Mouse (Mus musculus): ENCODE measurements around the gene Phlpp1. TPM values are rescaled to one million over a fixed set of nuclear protein-coding genes. Genes with fewer than 3 reads are reported as not detected.
"Not testable (repeated sequence)": the region's sequence is repeated elsewhere in the genome, so short reads cannot be mapped to it uniquely, and the experiment has no call there.

Phlpp1 gene
- polyA plus RNA-seq, 1 experiment, result 27.0 TPM

GRCm38 (mm10) chr1:106279404-106280123 is 108.0 kb downstream of the Phlpp1 start:
- no peak for DNase-seq (ENCODE audit: low read depth)
- TF ChIP-seq POLR2A (IDR thresholded peaks at IDR 0.05; ENCODE audit: borderline replicate concordance, extremely low read depth, insufficient read depth, insufficient read length, poor library complexity, severe bottlenecking) (no peak), CTCF (IDR thresholded peaks at IDR 0.05; ENCODE audit: borderline replicate concordance, extremely low read depth, insufficient read depth, insufficient read length) (no peak)

- TF ChIP-seq CTCF (IDR thresholded peaks at IDR 0.05; ENCODE audit: borderline replicate concordance, extremely low read depth, insufficient read depth, insufficient read length) (no peak), POLR2A (IDR thresholded peaks at IDR 0.05; ENCODE audit: borderline replicate concordance, extremely low read depth, insufficient read depth, insufficient read length, poor library complexity, severe bottlenecking) (no peak)
- DNase-seq (ENCODE audit: low read depth), result no peak
Measured at GRCm38 (mm10) chr1:106280171-106280913, 108.8 kb downstream of the Phlpp1 start.

DNA sequence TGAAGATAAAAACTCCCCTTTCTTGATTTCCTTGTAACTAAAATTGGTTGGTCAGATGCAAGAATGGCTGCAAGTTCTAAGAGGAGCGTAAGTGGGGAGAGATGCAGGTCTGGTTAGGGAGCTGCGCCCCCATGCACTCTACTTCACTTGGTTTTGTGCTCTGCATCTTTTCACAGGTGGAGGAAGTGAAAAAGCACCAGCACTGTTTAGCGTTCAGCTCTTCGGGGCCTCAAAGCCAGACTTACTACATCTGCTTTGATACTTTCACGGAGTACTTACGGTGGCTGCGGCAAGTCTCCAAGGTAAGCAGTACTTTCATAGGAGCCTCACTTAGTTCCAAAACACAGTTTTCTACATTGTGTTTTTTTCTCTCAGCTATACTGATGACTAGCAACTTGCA is 115.3 kb downstream of the Phlpp1 start:
- no peak for TF ChIP-seq CTCF (IDR thresholded peaks at IDR 0.05; ENCODE audit: borderline replicate concordance, extremely low read depth, insufficient read depth, insufficient read length)
- TF ChIP-seq POLR2A (IDR thresholded peaks at IDR 0.05; ENCODE audit: borderline replicate concordance, extremely low read depth, insufficient read depth, insufficient read length, poor library complexity, severe bottlenecking), result no peak

DNA sequence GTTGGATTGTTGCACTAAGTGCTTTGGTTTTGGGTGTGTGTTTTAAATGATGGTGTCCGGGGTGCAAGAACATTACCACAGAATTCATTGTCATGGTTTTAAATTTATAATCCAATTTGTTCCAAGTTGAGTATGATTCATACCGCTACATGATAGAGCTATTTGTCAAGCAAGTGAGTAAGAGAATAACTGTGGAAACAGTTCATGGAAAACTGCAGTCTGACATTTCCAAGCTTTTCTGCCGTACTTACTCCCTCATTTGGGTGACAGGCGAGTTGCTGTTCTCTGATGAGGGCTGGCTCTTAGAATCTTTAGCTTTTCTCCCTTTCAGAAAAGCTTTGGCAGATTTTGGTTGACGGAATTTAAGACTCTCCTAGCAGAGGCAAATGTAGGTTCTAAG is 117.5 kb downstream of the Phlpp1 start:
- DNase-seq (ENCODE audit: low read depth), result no peak
- TF ChIP-seq POLR2A (IDR thresholded peaks at IDR 0.05; ENCODE audit: borderline replicate concordance, extremely low read depth, insufficient read depth, insufficient read length, poor library complexity, severe bottlenecking) (no peak), CTCF (IDR thresholded peaks at IDR 0.05; ENCODE audit: borderline replicate concordance, extremely low read depth, insufficient read depth, insufficient read length) (no peak)

More for the DNA sequence above, 115.3 kb downstream of the Phlpp1 start:
- no peak for DNase-seq (ENCODE audit: low read depth)

DNA sequence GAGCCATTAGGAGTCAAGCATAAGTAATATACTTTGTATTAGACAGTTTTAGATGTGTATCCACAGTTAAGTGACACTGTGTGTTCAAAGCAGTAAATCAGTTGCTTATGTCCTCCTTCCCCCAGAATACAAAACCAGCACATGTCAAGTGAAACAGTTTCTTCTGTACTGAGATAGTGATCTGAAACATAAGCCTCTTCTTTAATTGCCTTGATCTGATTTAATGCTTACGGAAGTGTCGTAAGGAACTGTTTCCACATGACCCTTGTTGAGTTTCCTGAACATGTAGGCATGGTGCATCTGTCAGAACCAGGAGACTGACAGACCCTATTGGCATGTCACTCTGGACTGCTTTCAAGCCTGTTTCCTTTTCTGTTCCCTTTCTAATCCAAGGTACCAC is 118.0 kb downstream of the Phlpp1 start:
- DNase-seq (ENCODE audit: low read depth), result no peak
- TF ChIP-seq POLR2A (IDR thresholded peaks at IDR 0.05; ENCODE audit: borderline replicate concordance, extremely low read depth, insufficient read depth, insufficient read length, poor library complexity, severe bottlenecking), result no peak
- no peak for TF ChIP-seq CTCF (IDR thresholded peaks at IDR 0.05; ENCODE audit: borderline replicate concordance, extremely low read depth, insufficient read depth, insufficient read length)

DNA sequence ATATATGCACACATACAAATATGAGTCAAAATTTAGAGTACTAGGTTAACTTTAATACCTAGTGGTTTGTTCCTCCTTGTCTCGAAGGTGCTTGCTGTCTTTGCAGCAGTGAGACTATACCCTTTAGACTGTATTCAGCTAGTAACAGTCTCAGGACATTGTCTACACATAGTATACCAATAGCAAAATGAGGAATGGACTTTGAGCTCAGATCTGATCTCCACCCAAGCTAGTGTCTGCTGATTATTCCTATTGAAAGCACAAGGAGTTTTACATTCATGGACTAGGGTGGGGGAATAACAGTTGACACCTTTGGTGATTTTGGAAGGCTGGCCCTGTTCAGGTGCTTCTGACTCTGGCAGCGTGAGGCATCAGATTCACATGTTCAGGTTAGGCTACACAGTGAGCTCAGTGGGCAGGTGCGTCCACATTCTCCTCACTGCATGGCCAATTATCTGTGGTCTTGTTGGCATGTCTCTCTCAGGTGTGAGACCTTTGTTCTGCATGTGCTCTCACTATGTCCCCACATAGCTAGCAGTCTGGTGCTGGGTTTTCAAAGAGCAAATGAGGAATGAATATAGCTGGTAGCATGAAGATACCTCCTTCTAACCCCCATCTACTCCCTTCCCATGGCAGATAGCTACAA is 138.0 kb downstream of the Phlpp1 start:
- DNase-seq (ENCODE audit: low read depth), result no peak
- TF ChIP-seq CTCF (IDR thresholded peaks at IDR 0.05; ENCODE audit: borderline replicate concordance, extremely low read depth, insufficient read depth, insufficient read length) (no peak), POLR2A (IDR thresholded peaks at IDR 0.05; ENCODE audit: borderline replicate concordance, extremely low read depth, insufficient read depth, insufficient read length, poor library complexity, severe bottlenecking) (no peak)

- TF ChIP-seq CTCF (IDR thresholded peaks at IDR 0.05; ENCODE audit: borderline replicate concordance, extremely low read depth, insufficient read depth, insufficient read length) (no peak), POLR2A (IDR thresholded peaks at IDR 0.05; ENCODE audit: borderline replicate concordance, extremely low read depth, insufficient read depth, insufficient read length, poor library complexity, severe bottlenecking) (no peak)
- no peak for DNase-seq (ENCODE audit: low read depth)
Measured at GRCm38 (mm10) chr1:106310285-106310684, 138.7 kb downstream of the Phlpp1 start.

DNA sequence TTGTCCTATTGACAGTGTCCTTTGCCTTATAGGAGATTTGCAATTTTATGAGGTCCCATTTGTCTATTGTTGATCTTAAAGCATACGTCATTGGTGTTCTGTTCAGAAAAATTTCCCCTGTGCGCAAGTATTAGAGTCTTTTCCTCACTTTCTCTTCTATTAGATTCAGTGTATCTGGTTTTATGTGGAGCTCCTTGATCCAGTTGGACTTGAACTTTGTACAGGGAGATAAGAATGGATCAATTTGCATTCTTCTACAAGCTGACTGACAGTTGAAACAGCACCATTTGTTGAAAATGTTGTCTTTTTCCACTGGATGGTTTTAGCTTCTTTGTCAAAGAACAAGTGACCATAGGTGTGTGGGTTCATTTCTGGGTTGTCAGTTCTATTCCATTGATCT is 140.3 kb downstream of the Phlpp1 start:
- not testable (repeated sequence) for DNase-seq (ENCODE audit: low read depth)

GRCm38 (mm10) chr1:106314476-106314875 is 142.9 kb downstream of the Phlpp1 start:
- TF ChIP-seq CTCF (IDR thresholded peaks at IDR 0.05; ENCODE audit: borderline replicate concordance, extremely low read depth, insufficient read depth, insufficient read length), result no peak
- TF ChIP-seq POLR2A (IDR thresholded peaks at IDR 0.05; ENCODE audit: borderline replicate concordance, extremely low read depth, insufficient read depth, insufficient read length, poor library complexity, severe bottlenecking), result no peak
- no peak for DNase-seq (ENCODE audit: low read depth)

- no peak for DNase-seq (ENCODE audit: low read depth)
- TF ChIP-seq POLR2A (IDR thresholded peaks at IDR 0.05; ENCODE audit: borderline replicate concordance, extremely low read depth, insufficient read depth, insufficient read length, poor library complexity, severe bottlenecking), result no peak
- TF ChIP-seq CTCF (IDR thresholded peaks at IDR 0.05; ENCODE audit: borderline replicate concordance, extremely low read depth, insufficient read depth, insufficient read length), result no peak
Measured at GRCm38 (mm10) chr1:106316641-106317304, 145.2 kb downstream of the Phlpp1 start.

GRCm38 (mm10) chr1:106318341-106318740 is 146.8 kb downstream of the Phlpp1 start:
- TF ChIP-seq CTCF (IDR thresholded peaks at IDR 0.05; ENCODE audit: borderline replicate concordance, extremely low read depth, insufficient read depth, insufficient read length), result no peak
- no peak for TF ChIP-seq POLR2A (IDR thresholded peaks at IDR 0.05; ENCODE audit: borderline replicate concordance, extremely low read depth, insufficient read depth, insufficient read length, poor library complexity, severe bottlenecking)
- DNase-seq (ENCODE audit: low read depth), result no peak

Data from brain, embryonic 14.5 days (tissue).